Mouse (Mus musculus) urinary bladder, postnatal 14 days (tissue): ENCODE measurements around the gene Hist3h2ba.

ENCODE experiments used
- DNase-seq: peaks from one replicate; pipeline ENCODE4 v3.0.0; 2021; ENCODE audit warnings: low spot score

Hist3h2ba gene

DNA sequence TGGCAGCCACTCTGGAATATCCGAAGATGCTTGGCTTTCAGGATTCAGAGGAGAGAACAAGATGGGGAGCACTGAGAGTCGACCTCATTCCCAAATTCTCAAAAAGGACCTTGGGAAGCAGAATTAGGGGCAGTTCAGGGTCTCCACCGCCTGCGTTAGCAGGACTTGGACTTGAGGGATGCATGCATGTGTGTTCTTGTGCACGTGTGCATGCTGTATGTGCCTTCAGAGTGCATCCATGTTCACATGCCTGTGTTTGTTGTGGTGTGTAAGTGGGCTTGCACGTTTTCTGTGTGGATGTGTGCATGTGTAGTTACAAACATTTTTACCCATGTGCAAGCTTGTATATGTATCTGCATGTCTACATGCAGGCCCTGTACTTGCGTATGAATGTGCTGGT is 15.5 kb downstream of the Hist3h2ba start:
- DNase-seq = no peak

DNA sequence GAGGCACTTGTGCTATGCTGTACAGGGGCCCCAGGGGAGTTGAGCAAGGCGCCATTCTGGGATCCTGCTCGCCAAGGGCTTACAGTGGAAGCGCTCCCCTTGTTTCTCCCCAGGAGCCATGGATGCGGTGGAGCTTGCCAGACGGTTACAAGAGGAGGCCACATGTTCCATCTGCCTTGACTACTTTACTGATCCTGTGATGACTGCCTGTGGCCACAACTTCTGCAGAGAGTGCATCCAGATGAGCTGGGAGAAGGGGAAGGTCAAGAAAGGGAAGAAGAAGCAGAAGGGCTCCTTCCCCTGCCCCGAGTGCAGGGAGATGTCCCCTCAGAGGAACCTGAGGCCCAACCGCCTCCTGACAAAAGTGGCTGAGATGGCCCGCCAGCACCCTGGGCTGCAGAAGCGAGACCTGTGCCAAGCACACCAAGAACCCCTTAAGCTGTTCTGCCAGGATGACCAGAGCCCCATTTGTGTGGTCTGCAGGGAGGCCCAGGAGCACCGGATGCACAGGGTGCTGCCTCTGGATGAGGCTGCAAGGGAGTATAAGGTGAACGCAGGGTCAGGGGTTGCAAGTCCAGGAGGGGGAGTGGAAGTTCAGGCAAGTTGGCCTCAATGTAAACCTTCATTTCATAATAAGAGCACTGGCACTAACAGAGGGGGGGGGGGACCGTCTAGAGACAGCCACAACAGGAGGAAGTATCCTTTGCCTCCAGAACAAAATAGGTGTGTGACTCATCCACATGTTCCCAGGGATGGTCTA is 16.5 kb downstream of the Hist3h2ba start:
- DNase-seq = no peak

DNA sequence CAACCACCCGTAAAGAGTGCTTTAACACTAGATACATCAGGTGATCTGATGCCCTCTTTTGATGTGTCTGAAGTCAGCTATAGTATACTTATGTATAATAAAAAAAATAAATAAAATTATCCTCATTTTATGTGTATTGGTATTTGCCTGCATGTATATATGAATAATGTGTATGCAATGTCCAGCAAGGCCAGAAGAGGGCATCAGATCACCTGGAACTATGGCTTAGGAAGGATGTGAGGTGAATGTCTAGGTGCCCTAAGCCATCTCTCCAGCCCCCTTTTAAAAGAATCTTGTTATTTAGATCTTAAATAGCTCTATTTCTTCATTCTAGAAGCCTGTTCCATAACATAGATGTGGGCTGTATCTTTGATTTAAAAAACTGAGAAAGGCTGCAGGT is 18.6 kb downstream of the Hist3h2ba start:
- no peak for DNase-seq

DNA sequence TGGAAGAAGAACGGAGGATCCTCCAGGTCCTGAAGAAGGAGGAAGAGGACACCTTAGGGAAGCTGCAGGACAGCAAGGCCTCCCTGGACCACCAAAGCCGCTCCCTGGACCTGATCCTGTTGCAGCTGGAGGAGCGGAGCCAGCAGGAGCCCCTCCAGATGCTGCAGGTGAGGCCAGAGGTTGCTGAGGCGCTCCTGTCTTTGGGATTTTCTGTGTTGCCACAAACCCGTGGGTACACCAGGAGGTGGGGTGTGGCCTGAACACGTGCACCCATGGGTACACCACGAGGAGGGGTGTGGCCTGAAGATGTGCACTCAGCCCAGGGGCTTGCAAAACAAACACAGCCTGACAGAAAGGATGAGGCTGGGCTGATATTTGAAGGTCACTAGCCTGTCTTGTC is 19.8 kb downstream of the Hist3h2ba start:
- DNase-seq = no peak

DNA sequence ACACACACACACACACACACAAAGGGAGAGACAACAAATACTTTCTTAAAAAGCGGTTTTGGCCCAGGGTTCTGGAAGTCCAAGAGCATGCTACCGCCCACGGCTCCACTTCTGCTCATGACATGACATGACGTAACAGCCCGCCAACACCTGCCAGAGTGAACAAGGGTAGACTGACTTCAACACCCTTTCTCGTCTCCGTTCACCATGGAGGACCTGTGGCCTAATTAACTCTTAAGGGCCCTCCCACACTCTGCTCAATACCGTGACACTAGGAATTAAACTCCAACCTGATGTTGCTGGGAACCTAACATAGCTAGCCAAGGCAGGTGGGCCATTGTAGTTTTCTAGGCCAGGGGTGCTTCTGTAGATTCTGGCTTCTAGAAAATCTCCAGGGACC is 20.3 kb downstream of the Hist3h2ba start:
- no peak for DNase-seq

DNA sequence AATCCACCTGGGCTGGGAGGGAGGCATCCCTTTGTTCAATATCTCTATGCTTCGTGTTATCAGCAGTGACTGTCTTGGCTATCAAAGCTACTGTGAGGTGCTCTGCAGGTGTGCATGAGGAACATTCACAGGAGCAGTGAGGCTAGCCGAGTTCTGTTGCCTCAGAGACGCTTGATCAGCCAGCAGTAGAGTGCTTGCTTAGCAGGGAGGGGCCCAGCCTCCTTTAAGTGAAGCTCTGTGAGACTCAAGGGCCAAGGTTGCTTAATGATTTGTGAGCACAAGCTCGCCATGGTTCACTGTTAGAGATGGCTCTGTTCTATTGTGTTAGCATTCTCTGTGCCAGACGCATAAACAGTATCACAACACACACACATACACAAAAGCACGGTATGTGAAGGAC is 20.9 kb downstream of the Hist3h2ba start:
- DNase-seq = no peak

DNA sequence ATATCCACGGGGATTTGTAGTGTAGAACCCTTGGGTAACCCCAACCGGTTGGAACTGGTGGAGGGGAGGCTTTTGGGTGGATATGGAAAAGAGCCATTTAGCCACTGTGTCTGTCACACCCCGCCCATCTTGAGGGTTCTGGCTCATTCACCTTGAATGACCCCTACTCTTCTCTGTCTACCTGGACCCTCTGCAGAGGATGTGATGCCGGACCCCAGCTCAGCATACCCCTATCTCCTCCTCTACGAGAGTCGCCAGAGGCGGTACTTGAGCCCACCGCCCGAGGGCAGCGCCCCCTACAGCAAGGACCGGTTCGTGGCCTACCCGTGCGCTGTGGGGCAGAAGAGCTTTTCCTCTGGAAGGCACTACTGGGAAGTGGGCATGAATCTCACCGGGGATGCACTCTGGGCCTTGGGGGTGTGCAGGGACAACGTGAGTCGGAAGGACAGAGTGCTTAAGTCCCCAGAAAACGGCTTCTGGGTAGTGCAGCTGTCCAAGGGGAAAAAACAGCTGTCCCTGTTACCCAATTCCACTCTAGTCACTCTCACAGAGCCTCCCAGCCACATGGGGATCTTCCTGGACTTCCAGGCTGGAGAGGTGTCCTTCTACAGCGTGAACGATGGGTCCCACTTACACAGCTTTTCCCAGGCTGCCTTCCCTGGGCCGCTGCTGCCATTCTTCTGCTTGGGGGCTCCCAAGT is 22.3 kb downstream of the Hist3h2ba start:
- no peak for DNase-seq

DNA sequence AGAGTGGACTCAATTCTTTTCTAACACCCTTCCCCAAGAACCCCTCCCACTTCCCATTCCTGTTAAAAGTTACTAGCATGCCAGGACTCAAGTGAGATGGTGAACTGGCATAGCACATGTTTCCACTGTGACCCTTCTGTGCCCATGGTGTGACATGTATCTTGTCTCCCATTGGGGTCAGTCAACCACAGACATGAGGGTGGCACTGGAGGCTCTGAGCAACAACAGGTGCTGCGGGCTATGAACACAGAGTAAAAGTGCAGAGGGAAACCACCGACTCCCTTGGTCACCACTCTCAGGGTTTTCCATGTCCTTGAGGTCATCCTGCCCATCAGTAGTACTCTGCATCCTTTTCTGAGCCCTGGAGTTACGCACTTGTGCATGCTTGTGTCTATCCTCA is 23.1 kb downstream of the Hist3h2ba start:
- no peak for DNase-seq

DNA sequence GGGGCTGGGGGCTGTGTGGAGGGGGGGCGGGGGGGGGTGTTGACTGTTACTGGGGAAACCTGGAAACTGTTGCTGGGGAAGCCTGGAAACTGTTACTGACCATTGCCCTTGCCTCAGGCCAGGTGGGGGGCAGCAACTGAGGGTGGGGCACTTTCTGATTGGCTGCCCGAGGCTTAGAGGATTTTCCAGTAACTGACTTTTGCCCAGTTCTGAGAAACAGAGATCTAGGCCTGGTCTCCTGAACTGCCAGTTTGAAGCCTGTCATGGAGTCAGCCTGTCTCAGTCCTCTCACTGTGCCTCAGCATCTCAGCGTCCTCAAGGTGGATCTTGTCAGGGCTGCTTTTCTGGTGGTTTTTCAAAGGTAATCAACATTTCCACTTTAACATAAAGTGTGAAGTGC is 25.7 kb downstream of the Hist3h2ba start:
- no peak for DNase-seq

DNA sequence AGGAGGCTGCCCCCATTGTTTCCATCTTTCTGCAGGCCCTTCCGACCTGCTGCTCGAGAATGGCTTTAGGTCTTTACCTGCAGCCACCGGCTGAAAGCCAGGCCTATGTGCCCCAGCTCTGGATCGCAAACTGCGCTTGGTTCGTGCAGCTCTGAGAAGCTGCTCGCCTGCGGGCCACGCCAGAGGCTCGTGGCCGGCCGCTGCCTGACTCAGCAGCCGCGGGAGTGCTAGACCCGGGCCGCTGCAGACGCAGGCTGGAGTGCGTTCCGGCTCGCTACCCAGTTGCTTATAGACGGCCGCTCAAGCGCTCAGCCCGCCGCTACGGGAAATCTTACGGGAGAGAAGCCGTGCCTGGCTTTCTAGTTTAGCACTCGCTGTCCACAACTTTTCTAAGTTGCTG is 28.4 kb downstream of the Hist3h2ba start:
- DNase-seq = no peak

DNA sequence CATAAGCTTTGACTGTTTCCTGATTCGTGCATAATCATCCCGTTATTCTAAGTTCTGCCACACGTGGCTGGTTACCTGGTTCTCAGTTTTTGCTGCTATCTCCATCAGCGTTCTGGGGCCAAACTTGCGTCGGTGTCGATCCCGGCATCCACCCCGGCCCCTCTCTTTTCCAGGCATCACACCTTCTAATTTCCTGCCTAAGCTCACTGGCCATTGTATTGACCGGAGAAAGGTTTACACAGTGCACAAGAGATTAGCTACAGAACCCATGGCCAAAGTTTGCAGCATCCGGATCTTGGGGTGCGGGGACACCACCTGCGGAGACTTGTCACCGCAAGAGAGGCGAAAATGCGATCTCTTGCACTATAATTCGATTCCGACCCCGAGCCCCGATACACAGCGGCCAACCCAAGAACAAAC is 28.9 kb downstream of the Hist3h2ba start:
- no peak for DNase-seq

DNA sequence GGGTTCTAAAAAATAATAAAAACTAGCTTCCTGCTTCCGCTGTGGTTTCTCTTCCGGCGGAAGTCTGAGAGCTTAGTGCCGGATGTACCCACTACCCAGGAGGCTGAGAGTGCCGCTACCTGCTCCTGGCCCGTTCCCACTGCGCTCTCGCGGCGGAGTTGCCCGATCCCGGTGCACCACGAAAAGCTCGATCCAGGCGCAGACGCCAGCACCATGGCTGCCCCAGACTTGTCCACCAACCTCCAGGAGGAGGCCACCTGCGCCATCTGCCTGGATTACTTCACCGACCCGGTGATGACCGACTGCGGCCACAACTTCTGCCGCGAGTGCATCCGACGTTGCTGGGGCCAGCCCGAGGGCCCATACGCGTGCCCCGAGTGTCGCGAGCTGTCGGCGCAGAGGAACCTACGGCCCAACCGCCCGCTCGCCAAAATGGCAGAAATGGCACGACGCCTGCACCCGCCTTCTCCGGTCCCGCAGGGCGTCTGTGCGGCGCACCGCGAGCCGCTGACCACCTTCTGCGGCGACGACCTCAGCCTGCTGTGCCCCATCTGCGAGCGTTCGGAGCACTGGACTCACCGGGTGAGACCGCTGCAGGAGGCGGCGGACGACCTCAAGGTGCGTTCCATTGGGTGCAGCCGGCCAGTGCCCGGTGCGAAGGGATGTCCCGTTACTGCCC is 29.4 kb downstream of the Hist3h2ba start, which contains the start of gene Trim11:
Gene Trim11, plus strand, starts transcription at position 67 of the 679 bp plus-strand sequence.
- peak; percentile 56 for DNase-seq

DNA sequence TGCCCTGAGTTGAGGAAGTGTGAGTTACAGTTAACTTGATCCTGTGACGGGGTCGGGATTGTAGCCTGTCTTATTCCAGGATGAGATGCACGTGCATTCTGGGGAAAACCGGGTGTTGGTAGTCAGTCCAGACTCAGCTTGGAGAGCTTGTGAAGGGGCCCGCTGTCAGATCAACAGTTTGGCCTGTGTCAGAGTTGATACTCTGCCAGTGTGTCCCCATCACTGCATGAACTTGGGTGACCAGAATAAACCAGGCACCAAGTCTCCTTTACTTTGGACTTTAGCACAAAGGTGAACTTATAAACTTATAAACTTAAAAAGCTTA is 29.9 kb downstream of the Hist3h2ba start:
- no peak for DNase-seq

DNA sequence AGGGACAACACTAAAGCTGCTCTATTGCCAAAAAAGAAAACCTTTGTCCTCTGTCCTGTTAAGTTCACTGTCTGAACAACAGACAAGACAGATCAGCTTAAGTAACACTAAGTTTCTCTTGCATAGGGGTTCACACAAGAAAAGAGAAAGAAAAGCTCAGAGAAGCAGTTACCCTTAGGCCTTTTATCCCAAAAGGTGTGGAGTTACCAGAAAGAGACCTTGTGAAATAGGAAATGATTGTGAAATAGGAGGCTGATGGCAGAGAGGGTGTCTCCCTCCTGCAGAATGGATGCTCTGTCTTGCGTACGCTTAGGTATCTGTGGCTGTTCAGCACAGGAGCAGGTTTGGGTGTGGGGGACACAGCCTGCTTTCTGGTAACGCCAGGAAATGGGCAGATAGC is 30.5 kb downstream of the Hist3h2ba start:
- no peak for DNase-seq

DNA sequence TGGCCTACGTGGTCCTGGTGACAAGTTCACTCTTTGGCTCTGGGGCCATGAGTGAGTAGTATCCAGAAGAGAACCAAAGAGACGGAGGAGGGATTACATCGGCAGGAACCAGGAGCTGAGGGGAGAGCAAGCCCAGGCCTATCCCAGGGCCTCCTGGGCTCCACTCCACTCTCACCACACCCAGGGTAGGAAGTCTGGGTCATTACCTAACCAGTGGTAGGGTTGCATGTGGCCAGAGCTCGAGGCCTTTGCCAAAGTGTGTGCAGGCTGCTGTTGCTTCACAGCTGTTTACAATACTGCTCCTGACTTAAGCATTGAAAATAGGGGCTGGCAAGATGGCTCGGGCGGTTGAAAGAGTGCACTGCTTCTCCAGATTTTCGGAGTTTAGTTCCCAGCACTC is 30.9 kb downstream of the Hist3h2ba start:
- peak; percentile 50 for DNase-seq

DNA sequence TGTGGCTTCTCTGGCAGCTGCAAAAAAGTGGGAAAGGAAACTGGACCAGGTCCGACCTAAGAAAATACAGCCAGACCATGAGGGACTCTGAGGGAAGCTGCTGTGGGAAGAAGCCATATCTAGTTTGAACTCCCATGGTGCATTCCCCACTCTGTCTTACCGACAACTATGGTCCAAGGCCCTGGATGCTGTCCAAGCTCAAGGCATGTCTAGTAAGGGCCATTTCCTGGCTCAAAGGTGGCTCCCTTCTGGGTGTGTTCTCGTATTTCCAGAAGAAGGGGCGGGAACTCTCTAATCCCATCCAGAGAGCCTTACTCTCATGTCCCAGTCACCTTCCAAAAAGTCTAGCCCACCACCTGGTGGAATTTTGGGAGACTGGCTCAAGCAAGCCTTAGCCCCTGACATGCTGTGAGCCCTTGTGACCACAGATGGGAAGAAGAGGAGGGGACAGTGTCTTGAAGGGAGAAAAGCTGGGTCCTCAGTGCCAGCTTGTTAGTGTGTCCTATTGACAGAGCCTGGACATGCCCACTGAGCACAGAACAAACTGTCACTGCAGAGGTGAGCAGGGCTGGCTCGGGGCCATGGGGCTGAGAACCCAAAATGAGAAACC is 31.8 kb downstream of the Hist3h2ba start:
- no peak for DNase-seq

DNA sequence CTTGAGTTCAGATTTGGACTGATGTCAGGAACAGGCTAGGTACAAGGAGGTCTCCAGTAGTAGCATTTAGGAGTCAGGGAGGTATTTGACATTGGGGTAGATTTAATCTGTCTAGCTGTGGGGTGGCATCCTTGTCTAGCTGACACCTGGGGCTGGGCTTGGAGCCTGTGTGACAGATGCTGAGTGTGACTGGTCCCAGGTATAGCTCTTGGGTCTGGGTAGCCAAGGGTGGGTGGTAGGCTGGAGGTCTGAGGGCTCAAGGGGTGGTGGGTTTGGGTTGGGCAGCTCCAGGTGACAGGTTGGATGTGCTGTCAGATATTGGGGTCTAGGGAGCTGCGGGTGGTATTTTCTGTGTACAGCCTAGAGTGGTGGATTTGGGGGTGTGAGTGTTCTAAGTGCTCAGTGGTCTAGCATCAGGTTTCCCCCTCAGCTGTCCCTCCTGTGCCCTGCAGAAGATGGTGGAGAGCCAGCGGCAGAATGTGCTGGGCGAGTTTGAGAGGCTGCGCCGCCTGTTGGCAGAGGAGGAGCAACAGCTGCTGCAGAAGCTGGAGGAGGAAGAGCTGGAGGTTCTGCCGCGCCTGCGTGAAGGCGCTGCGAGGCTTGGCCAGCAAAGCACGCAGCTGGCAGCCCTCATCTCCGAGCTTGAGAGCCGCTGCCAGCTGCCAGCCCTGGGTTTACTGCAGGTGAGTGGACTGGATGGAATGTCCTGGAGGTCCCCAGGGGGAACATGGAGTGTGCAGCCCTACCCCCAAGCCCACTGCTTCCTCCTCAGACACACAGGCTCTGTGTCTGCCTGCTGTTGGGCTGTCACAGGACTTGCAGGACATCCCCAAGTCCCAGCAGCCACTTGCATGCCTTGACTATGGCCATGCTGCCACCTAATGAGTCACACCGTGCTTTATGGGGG is 33.1 kb downstream of the Hist3h2ba start:
- DNase-seq = peak; percentile 52

DNA sequence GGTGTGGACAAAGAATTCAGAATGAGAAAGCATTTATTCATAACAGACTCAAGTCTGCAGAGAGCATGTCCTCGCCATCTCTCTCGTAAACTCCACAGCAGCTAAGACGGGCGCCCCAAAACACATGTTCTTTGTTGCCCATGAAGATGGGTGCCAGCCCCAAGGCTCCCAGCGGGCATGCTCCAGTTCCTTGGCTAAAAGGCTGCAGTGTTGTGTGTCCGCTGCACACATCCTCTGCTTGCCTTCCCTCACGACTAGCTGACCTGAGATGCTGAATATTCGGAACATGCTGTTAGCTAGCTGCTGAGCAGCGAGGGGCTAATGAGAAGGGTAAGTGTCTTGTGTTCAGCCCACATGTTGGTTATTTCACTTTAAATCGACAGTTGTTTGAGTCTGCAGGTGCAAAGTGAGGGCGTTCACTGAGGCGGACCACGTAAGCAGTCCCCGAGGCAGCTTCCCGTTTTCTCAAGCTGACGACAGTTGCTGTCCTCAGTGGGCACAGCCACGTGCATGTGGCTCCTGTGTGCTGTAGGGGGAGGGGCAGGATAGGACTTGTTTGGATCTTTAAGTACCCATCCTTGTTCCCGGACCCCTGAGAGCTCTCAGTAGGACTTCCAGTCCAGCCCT is 33.9 kb downstream of the Hist3h2ba start:
- DNase-seq = no peak

DNA sequence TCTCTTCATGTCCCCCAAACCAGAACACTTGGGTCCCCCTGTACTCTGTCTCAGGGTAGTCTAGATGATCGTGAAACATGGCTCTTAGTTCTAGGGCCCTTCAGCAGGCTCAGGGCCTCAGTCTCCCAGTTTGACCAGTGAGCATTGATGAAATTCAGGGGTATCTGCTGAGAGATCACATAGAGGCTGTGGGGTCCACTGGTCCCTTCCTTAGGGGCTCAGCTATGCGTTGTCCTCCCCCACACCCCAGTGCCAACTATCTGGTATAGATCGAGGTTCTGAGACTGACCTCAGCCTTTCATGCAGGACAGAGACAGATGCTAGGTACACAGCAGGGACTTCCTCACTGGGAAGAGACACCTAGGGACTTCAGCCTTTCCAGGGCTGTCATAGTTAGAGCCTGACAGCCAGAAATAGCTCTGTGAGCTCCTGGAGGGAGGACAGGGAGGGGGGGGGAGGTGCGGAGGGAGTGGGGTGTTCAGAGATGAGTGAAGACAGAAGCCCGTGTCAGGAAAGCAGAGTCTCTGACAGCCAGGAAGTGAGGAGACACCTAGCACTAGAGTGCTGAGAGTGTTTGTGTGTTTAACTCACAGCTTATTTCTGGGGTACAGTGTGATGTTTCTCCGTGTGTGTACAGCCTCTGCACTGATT is 35.1 kb downstream of the Hist3h2ba start:
- DNase-seq = no peak

DNA sequence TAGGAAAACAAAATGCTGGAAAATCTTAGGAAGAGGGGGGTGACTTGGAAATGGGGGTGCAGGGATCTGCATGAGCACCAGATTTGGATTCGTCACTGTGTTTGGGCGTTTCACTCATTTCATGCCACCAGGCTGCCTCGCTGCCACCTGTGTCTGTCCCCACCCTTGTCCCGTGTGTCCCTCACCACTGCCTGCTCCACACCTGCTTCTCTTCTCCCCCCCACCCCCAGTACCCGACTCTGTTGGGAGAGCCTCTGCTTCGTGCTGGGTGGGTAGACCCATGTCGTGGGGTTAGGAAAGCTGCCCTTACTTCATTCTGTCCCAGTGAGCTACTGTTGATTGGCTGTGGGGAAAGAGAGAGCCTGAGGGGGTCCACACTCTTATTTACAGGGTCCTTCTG is 35.9 kb downstream of the Hist3h2ba start:
- DNase-seq = no peak
